Comparison of ENCODE assay signal across 9 mouse cellular contexts in genomic region chr15:65347277-65347676, GRCm38 (mm10).
"Had no signal": no experiment of that assay in that cellular context is flagged by ENCODE, and none has a peak within 500 bp of the region (broad histone marks: within the 10 kb centered on the region; RNA-seq: fewer than 3 reads in every experiment).

No protein-coding gene starts in this region.

- H3K36me3 ChIP-seq: kidney, embryonic 15.5 days; limb, embryonic 13.5 days had no signal

- H3K9ac ChIP-seq: kidney, embryonic 15.5 days; limb, embryonic 13.5 days; liver, embryonic 14.5 days had no signal

- DNase-seq: kidney, adult 2 months; kidney, postnatal 14 days; left cerebral cortex, postnatal 4 days; lung, adult 18-20 months; right cerebral cortex, postnatal 14 days; thymus, postnatal 36 days had no signal

- H3K27me3 ChIP-seq: kidney, embryonic 15.5 days; limb, embryonic 13.5 days had no signal

- H3K4me3 ChIP-seq: kidney, embryonic 15.5 days; limb, embryonic 13.5 days had no signal

- H3K9me3 ChIP-seq: kidney, embryonic 15.5 days; limb, embryonic 13.5 days had no signal

- H3K4me2 ChIP-seq: kidney, embryonic 15.5 days; limb, embryonic 13.5 days had no signal

- H3K4me1 ChIP-seq: kidney, embryonic 15.5 days; limb, embryonic 13.5 days had no signal

- H3K27ac ChIP-seq: kidney, embryonic 15.5 days; limb, embryonic 13.5 days; liver, embryonic 14.5 days had no signal
